Mouse (Mus musculus) forebrain, embryonic 15.5 days (tissue): Measurements from ENCODE around the gene Cryzl2. TPM values are rescaled to one million over a fixed set of nuclear protein-coding genes. Genes with fewer than 3 reads are reported as not detected.
A peak's percentile ranks its signal among the peaks of the same experiment; 100 is the strongest.

Experiments
- ATAC-seq: fragments of 200-750 bp; cut with Nextera tagmentation; replicated peaks from 2 replicates; pipeline ENCODE4 v1.8.0; 2017; ENCODE audit warnings: mild to moderate bottlenecking, moderate TSS enrichment, moderate library complexity
- H3K27ac ChIP-seq: fragments of 300-500 bp; sonication (generic); replicated peaks from 2 replicates; pipeline ENCODE4 v1.5.1; 2015; ENCODE audit warnings: mild to moderate bottlenecking, inconsistent platforms
- H3K27me3 ChIP-seq: fragments of 300-500 bp; sonication (generic); 2 replicates; pipeline ENCODE4 v1.6.1; 2015; ENCODE audit warnings: inconsistent platforms
- H3K36me3 ChIP-seq: fragments of 300-500 bp; sonication (generic); 2 replicates; pipeline ENCODE4 v1.6.1; 2015; ENCODE audit warnings: mild to moderate bottlenecking, inconsistent platforms
- H3K4me1 ChIP-seq: fragments of 300-500 bp; sonication (generic); 2 replicates; pipeline ENCODE4 v1.6.1; 2015; ENCODE audit warnings: inconsistent platforms
- H3K4me2 ChIP-seq: fragments of 300-500 bp; sonication (generic); replicated peaks from 2 replicates; pipeline ENCODE4 v1.6.1; 2015; ENCODE audit warnings: mild to moderate bottlenecking, inconsistent platforms
- H3K4me3 ChIP-seq: fragments of 300-500 bp; sonication (generic); 2 replicates; pipeline ENCODE4 v1.5.1; 2015; ENCODE audit warnings: mild to moderate bottlenecking, inconsistent platforms
- H3K9ac ChIP-seq: fragments of 300-500 bp; sonication (generic); replicated peaks from 2 replicates; pipeline ENCODE4 v1.6.1; 2015; ENCODE audit warnings: mild to moderate bottlenecking, inconsistent platforms
- H3K9me3 ChIP-seq: fragments of 300-500 bp; sonication (generic); 2 replicates; pipeline ENCODE4 v1.6.1; 2016; ENCODE audit warnings: inconsistent platforms
- WGBS: fragments of 180-500 bp; shearing (Covaris S2); methylation state at CpG from one replicate; pipeline ENCODE4 v1.1.7; 2015; ENCODE audit warnings: mixed read lengths; 5-methylcytosine and 5-hydroxymethylcytosine counted together
- polyA plus RNA-seq: library from polyadenylated mRNA; unstranded; fragments of >200 nt; fragmentation: Nextera tagmentation; extraction: Ambion mirVana; gene quantifications from 2 replicates; pipeline ENCODE4 v1.2.1, GENCODE M21; 2015

Cryzl2 gene
- 5.2 and 6.4 TPM in 2 replicates for polyA plus RNA-seq

GRCm38 (mm10) chr1:157458421-157459208 lies at the start of gene Cryzl2:
TSS of gene Cryzl2 (plus strand) at chr1:157458577.
- peak; percentile 85 for ATAC-seq
- Histone ChIP-seq H3K36me3 (no peaks in the 10 kb centered on the region), H3K9me3 (no peaks in the 10 kb centered on the region), H3K4me2 (peak within 1 kb of the TSS; percentile 45), H3K9ac (peak within 1 kb of the TSS; percentile 33; the same call in 1 of the 2 replicates), H3K27me3 (no peaks in the 10 kb centered on the region), H3K4me1 (peaks cover 11% of the 10 kb centered on the region), H3K4me3 (peak within 1 kb of the TSS; percentile 27), H3K27ac (no peak within 1 kb of the TSS)
- WGBS = 4% methylated on average over 27 of the region's 29 CpGs

DNA sequence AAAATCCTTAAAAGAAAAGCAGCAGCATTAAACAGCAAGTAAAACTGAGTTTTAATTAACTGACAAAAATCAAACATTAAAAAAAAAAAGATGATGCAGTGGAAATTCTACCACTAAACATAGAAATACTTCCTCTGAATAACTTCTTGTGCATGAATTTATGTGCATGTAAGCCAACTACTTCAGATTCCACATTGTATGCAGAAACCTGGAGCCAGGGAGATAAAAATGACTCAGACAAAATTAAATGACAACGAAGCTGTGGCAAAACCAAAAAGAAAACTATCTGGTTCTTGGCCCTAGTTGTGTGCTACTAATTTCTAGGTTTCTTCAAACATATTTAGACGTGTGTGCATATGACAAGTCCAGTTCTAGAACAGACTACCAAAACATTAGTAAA lies 48.7 kb upstream of the Cryzl2 start:
- 84% methylated on average over 2 of the region's 2 CpGs for WGBS
- H3K9me3 ChIP-seq = no peaks in the 10 kb centered on the region
- no peak overlapping the region for H3K4me2 ChIP-seq
- H3K27me3 ChIP-seq = no peaks in the 10 kb centered on the region
- H3K9ac ChIP-seq = no peak overlapping the region
- peaks cover 20% of the 10 kb centered on the region for H3K4me1 ChIP-seq
- no peak overlapping the region for H3K27ac ChIP-seq
- H3K4me3 ChIP-seq = no peak overlapping the region
- ATAC-seq = no peak
- no peaks in the 10 kb centered on the region for H3K36me3 ChIP-seq

GRCm38 (mm10) chr1:157410937-157411336 lies 47.4 kb upstream of the Cryzl2 start:
- H3K27ac ChIP-seq = peak overlapping the region; percentile 97; the same call in 1 of the 2 replicates
- 4% methylated on average over 8 of the region's 8 CpGs for WGBS

GRCm38 (mm10) chr1:157411341-157411710 lies 47.1 kb upstream of the Cryzl2 start:
- Histone ChIP-seq H3K9ac (peak overlapping the region; percentile 84), H3K4me3 (peak overlapping the region; percentile 87), H3K27ac (peak overlapping the region; percentile 97), H3K4me2 (peak overlapping the region; percentile 76), H3K27me3 (no peaks in the 10 kb centered on the region), H3K9me3 (no peaks in the 10 kb centered on the region), H3K4me1 (peaks cover 20% of the 10 kb centered on the region), H3K36me3 (no peaks in the 10 kb centered on the region)
- ATAC-seq = no peak
- under 1% methylated on average over 4 of the region's 4 CpGs for WGBS

More at GRCm38 (mm10) chr1:157410937-157411336, 47.4 kb upstream of the Cryzl2 start:
- peak overlapping the region; percentile 87 for H3K4me3 ChIP-seq
- peaks cover 20% of the 10 kb centered on the region for H3K4me1 ChIP-seq
- no peaks in the 10 kb centered on the region for H3K27me3 ChIP-seq
- no peaks in the 10 kb centered on the region for H3K36me3 ChIP-seq
- no peak for ATAC-seq
- peak overlapping the region; percentile 84 for H3K9ac ChIP-seq
- peak overlapping the region; percentile 76 for H3K4me2 ChIP-seq
- no peaks in the 10 kb centered on the region for H3K9me3 ChIP-seq

DNA sequence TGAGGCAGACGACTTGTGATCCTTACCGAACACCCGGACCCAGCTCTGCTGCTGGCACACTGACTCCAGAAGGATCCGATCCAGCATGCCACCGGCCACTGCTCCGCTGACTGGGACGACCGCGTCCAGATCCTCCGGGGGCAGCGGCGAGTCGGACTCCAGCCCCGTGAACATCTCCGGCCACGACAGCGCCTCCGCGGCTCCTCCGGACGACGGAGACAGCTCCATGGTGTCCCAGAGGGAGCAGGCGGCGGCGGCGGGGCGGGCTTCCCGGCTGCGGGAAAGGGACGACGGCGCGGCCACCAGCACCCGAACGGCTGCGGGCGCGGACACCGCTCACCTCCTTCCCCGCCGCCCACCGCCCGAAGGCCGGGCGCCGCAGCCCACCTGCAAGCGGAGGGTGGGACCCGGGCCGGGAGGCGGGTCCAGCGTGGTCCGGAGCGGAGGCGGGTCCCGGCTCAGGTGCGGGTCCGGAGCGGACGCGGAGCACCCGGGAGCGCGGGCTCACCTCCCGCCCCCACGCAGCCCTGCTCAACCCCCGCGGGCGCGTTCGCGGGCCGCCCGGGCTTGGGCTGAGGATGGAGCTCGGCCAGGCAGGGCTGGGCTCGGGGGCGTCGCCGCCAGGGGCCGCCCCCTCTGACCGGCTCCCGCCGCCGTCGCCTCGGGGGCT lies 46.5 kb upstream of the Cryzl2 start:
- Histone ChIP-seq H3K4me3 (peak overlapping the region; percentile 87), H3K4me2 (peak overlapping the region; percentile 76), H3K9me3 (no peaks in the 10 kb centered on the region), H3K27me3 (no peaks in the 10 kb centered on the region), H3K27ac (peak overlapping the region; percentile 97), H3K4me1 (peaks cover 20% of the 10 kb centered on the region), H3K36me3 (no peaks in the 10 kb centered on the region), H3K9ac (peak overlapping the region; percentile 84)
- peak; percentile 87 for ATAC-seq
- WGBS = under 1% methylated on average over 73 of the region's 85 CpGs

- peak within 1 kb of the TSS; percentile 76 for H3K4me2 ChIP-seq
- peak within 1 kb of the TSS; percentile 84 for H3K9ac ChIP-seq
- ATAC-seq = peak; percentile 99
- H3K27ac ChIP-seq = peak within 1 kb of the TSS; percentile 97
- H3K9me3 ChIP-seq = no peaks in the 10 kb centered on the region
- H3K4me1 ChIP-seq = peaks cover 24% of the 10 kb centered on the region
- no peaks in the 10 kb centered on the region for H3K27me3 ChIP-seq
- H3K4me3 ChIP-seq = peak within 1 kb of the TSS; percentile 87
- under 1% methylated on average over 62 of the region's 62 CpGs for WGBS
- H3K36me3 ChIP-seq = no peaks in the 10 kb centered on the region
These were observed 45.7 kb upstream of the Cryzl2 start, which contains the start of gene Rasal2 for GRCm38 (mm10) chr1:157412454-157413369. TSS of gene Rasal2 (minus strand) at chr1:157412595.

DNA sequence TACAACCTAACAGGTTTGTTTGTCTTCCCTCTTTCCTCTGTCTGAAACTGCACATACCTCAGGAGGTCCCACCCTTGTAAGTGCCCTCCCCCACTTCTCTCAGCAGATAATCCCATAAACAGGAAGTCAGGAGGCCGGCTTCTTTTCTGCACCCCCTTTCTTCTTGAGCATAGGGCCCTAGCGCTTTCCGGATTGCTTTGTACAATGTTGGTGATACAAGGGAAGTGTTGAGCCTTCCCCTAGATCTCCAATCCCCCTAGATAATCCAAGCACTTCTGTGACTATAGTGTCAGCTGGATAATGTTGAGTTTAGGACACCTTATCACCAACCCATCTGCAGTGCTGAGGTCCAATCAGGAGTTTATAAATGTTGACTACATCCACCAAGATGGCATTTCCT lies 42.6 kb upstream of the Cryzl2 start:
- Histone ChIP-seq H3K36me3 (0 out of 2 replicates have a peak, but pooled peaks cover 5% of the 10 kb centered on the region), H3K9me3 (no peaks in the 10 kb centered on the region), H3K4me2 (no peak overlapping the region), H3K9ac (no peak overlapping the region), H3K27ac (no peak overlapping the region), H3K27me3 (no peaks in the 10 kb centered on the region), H3K4me3 (no peak overlapping the region), H3K4me1 (peaks cover 20% of the 10 kb centered on the region)
- ATAC-seq = no peak
- WGBS = 83% methylated on average over 3 of the region's 3 CpGs

DNA sequence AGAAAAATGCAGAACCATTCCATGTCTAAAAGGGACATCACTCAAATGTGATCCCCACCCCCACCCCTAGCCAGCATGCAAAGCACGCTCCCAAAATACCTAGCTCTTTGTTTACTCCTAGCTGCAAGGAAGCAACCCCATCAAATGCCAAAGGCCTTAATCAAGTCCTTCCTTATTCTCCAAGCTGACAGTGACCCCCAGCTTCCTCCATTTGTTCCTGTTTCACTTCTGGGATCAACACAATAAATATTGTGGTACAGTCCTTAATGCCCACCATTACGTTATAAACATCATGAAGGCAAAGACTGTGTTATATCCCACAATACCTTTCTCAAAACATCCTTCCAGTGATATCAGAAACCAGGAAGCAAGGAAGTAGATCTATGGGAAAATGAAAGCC lies 41.7 kb upstream of the Cryzl2 start:
- H3K36me3 ChIP-seq = 0 out of 2 replicates have a peak, but pooled peaks cover 5% of the 10 kb centered on the region
- no peak overlapping the region for H3K4me3 ChIP-seq
- H3K9me3 ChIP-seq = no peaks in the 10 kb centered on the region
- WGBS = 83% methylated on average over 2 of the region's 2 CpGs
- no peaks in the 10 kb centered on the region for H3K27me3 ChIP-seq
- H3K27ac ChIP-seq = no peak overlapping the region
- no peak overlapping the region for H3K9ac ChIP-seq
- H3K4me2 ChIP-seq = no peak overlapping the region
- peaks cover 12% of the 10 kb centered on the region for H3K4me1 ChIP-seq
- no peak for ATAC-seq

GRCm38 (mm10) chr1:157417414-157417813 lies 41.0 kb upstream of the Cryzl2 start:
- Histone ChIP-seq H3K27ac (no peak overlapping the region; the same call in 1 of the 2 replicates), H3K9me3 (no peaks in the 10 kb centered on the region), H3K4me1 (peaks cover 12% of the 10 kb centered on the region), H3K4me3 (no peak overlapping the region), H3K4me2 (no peak overlapping the region), H3K27me3 (no peaks in the 10 kb centered on the region), H3K9ac (no peak overlapping the region), H3K36me3 (0 out of 2 replicates have a peak, but pooled peaks cover 5% of the 10 kb centered on the region)
- 26% methylated on average over 3 of the region's 3 CpGs for WGBS
- ATAC-seq = no peak

- no peaks in the 10 kb centered on the region for H3K27me3 ChIP-seq
- H3K4me2 ChIP-seq = no peak overlapping the region
- H3K4me1 ChIP-seq = peaks cover 12% of the 10 kb centered on the region
- no peaks in the 10 kb centered on the region for H3K9me3 ChIP-seq
- no peak overlapping the region for H3K4me3 ChIP-seq
- 11% methylated on average over 7 of the region's 7 CpGs for WGBS
- ATAC-seq = no peak
- H3K36me3 ChIP-seq = 0 out of 2 replicates have a peak, but pooled peaks cover 5% of the 10 kb centered on the region
- no peak overlapping the region; the same call in 1 of the 2 replicates for H3K27ac ChIP-seq
- no peak overlapping the region for H3K9ac ChIP-seq
These were observed 40.5 kb upstream of the Cryzl2 start for GRCm38 (mm10) chr1:157417861-157418260.

DNA sequence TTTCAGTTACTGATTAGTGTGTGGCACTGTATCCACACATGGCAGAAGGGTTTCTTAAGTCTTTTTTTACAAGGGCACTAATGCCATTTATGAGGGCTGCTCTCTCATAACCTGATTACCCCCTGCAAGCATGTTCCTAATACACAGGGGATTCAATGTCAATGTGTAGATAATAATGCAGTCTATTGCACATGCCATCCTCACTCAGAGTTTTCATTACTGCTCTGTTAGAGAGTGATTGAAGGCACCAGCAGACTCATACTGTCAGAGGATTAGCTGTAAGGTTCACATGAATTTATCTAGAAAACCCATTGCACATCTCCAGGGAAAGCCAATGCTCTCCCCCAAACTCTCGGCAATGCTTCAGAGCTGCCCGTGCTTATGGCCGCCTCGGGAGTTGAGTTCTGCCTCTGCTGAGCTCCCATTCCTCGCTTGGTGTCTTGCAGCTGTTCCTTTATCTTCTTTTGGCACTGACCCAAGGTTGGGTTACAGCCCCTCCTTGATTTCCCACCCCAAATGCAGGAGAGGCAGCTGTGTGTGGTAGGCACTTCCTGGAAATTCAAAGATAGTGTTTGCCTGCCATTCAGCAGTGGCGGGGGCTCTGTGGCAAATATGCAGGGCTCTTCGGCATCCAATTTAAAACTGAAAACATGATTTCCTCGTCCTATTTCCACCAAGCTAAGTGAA lies 32.5 kb upstream of the Cryzl2 start:
- Histone ChIP-seq H3K9ac (no peak overlapping the region), H3K4me1 (peaks cover 8% of the 10 kb centered on the region), H3K27me3 (no peaks in the 10 kb centered on the region), H3K36me3 (no peaks in the 10 kb centered on the region), H3K4me2 (0 out of 2 replicates have a peak overlapping the region, but pooled peaks have one; percentile 5), H3K27ac (peak overlapping the region; percentile 55), H3K9me3 (no peaks in the 10 kb centered on the region), H3K4me3 (no peak overlapping the region)
- ATAC-seq = peak; percentile 85
- WGBS = 30% methylated on average over 8 of the region's 8 CpGs
